Mouse (Mus musculus): ENCODE data around the gene Fignl1.

- TF ChIP-seq GATA1 (IDR thresholded peaks at IDR 0.05; ENCODE audit: low read length) (no peak), TAL1 (IDR thresholded peaks at IDR 0.05; ENCODE audit: low read length) (no peak)
Observed at GRCm38 (mm10) chr11:11751091-11751490, 57.7 kb downstream of the Fignl1 start.

All from erythroblast, embryonic 14.5 days (primary cell).